Mouse (Mus musculus): ENCODE data around the gene Cop1. TPM values are rescaled to one million over a fixed set of nuclear protein-coding genes. Genes with fewer than 3 reads are reported as not detected.

Gene Cop1
- polyA plus RNA-seq, 1 experiment from 2014 or later: 80.9 TPM

DNA sequence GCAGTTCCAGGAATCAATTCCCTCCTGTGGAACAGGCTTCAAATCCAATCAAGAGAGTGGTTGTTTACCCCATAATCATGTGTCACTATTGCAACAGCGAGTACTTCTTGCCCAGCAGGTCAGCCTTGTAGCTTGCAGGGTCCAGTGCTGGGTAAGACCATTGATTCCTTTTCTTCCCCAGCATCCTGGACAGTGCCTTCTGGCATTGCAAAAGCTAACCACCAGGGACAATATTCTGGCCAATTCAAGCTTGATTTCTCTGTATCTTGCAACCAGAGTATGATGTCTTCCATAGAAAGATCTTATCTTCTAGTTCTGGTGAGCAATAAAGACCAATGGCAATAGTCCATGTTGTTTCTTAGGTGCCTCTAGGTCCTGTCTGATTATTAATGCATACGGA, 150.8 kb downstream of the Cop1 start:
- ATAC-seq (ENCODE audit: low read depth) (no peak), DNase-seq (ENCODE audit: low spot score) (no peak)
- Histone ChIP-seq H3K9ac (ENCODE audit: low read depth, low read length) (no peak overlapping the region), H3K36me3 (ENCODE audit: control insufficient read depth, insufficient read depth, low read length) (no peaks in the 10 kb centered on the region), H3K4me2 (ENCODE audit: low read depth, low read length) (no peak overlapping the region), H3K27me3 (replicated peaks; ENCODE audit: control insufficient read depth, insufficient read depth, low read length) (no peaks in the 10 kb centered on the region), H3K9me3 (ENCODE audit: control insufficient read depth, low read length) (no peaks in the 10 kb centered on the region), H3K4me3 (ENCODE audit: low read depth, low read length) (no peak overlapping the region), H3K4me1 (ENCODE audit: control insufficient read depth, insufficient read depth, low read length) (no peaks in the 10 kb centered on the region), H3K27ac (replicated peaks; ENCODE audit: low read depth, low read length) (no peak overlapping the region)
- 83% methylated on average over 2 of the region's 2 CpGs for WGBS

DNA sequence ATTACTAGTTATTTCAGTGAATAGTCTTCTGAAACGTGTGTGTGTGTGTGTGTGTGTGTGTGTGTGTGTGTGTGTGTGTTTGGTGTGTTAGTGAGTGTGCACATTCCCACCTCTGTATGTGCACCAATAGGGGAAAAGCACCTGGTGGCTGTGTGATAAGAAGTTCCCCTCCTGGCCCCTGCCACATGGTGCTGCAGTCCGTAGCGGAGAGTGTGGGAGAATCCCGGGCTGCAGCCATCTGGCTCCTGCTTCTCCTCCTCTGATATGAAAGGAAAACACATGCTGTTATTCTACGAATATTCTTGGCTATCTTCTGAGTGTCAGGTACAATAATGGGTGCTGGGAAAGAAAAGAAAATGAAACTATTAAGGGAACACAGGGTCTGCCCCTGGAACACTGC, 154.3 kb downstream of the Cop1 start:
- Histone ChIP-seq H3K4me1 (ENCODE audit: control insufficient read depth, insufficient read depth, low read length) (no peaks in the 10 kb centered on the region), H3K9ac (ENCODE audit: low read depth, low read length) (no peak overlapping the region), H3K27me3 (replicated peaks; ENCODE audit: control insufficient read depth, insufficient read depth, low read length) (no peaks in the 10 kb centered on the region), H3K27ac (replicated peaks; ENCODE audit: low read depth, low read length) (no peak overlapping the region), H3K4me2 (ENCODE audit: low read depth, low read length) (no peak overlapping the region), H3K4me3 (ENCODE audit: low read depth, low read length) (no peak overlapping the region), H3K36me3 (ENCODE audit: control insufficient read depth, insufficient read depth, low read length) (no peaks in the 10 kb centered on the region), H3K9me3 (ENCODE audit: control insufficient read depth, low read length) (no peaks in the 10 kb centered on the region)
- DNase-seq (ENCODE audit: low spot score) (no peak), ATAC-seq (ENCODE audit: low read depth) (no peak)
- WGBS: 65% methylated on average over 5 of the region's 5 CpGs

DNA sequence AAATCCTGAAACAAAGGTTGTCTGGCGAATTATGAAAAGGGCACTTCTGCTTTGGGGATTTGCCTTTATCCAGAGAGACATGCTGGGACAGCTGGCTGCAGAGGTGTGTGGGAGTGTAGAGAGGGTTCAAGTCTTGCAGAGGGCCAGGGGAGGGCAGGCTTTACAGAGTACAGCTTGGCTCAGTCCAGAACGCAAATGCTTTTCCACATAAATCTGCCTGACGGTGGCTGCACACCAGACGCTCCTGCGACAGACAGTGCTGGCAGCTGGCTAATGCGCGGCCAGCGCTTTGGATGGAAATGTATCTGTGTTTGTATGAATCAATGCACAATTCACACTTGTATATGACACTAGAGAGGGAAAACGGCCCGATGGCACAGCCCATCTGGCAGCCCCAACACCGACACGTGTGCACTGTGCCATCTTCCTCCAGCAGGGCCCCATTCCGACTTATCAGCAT, 156.5 kb downstream of the Cop1 start:
- Histone ChIP-seq H3K27me3 (replicated peaks; ENCODE audit: control insufficient read depth, insufficient read depth, low read length) (no peaks in the 10 kb centered on the region), H3K9me3 (ENCODE audit: control insufficient read depth, low read length) (no peaks in the 10 kb centered on the region), H3K4me2 (ENCODE audit: low read depth, low read length) (no peak overlapping the region), H3K36me3 (ENCODE audit: control insufficient read depth, insufficient read depth, low read length) (no peaks in the 10 kb centered on the region), H3K27ac (replicated peaks; ENCODE audit: low read depth, low read length) (no peak overlapping the region), H3K9ac (ENCODE audit: low read depth, low read length) (no peak overlapping the region), H3K4me1 (ENCODE audit: control insufficient read depth, insufficient read depth, low read length) (peaks cover 11% of the 10 kb centered on the region), H3K4me3 (ENCODE audit: low read depth, low read length) (no peak overlapping the region)
- peak; percentile 24 for DNase-seq (ENCODE audit: low spot score)
- peak; percentile 75 for ATAC-seq (ENCODE audit: low read depth)
- 66% methylated on average over 13 of the region's 13 CpGs for WGBS

DNA sequence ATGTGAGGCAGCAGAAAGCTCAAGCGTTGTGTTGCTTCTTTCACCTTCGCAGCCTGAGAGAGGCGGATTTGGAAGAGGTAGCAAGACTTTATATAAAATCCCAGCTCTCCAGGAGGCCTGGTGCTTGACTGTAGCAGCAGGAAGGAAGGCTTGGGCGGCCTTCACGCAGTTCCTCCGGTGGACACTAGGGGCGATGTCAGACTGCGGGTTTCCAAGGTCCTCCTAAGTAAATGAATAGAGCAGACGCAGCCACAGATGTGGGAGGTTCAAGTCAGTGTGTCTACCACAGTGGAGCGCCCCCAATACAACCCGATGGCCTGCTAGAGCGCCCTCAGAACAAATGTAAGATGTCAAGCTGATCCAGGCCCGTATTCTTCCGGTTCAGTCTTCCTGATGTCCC, 157.9 kb downstream of the Cop1 start:
- H3K4me2 ChIP-seq (ENCODE audit: low read depth, low read length): no peak overlapping the region
- H3K9ac ChIP-seq (ENCODE audit: low read depth, low read length): no peak overlapping the region
- no peak overlapping the region for H3K27ac ChIP-seq (replicated peaks; ENCODE audit: low read depth, low read length)
- peak; percentile 58 for DNase-seq (ENCODE audit: low spot score)
- H3K9me3 ChIP-seq (ENCODE audit: control insufficient read depth, low read length): no peaks in the 10 kb centered on the region
- no peak overlapping the region for H3K4me3 ChIP-seq (ENCODE audit: low read depth, low read length)
- peaks cover 17% of the 10 kb centered on the region for H3K4me1 ChIP-seq (ENCODE audit: control insufficient read depth, insufficient read depth, low read length)
- 27% methylated on average over 14 of the region's 14 CpGs for WGBS
- no peaks in the 10 kb centered on the region for H3K27me3 ChIP-seq (replicated peaks; ENCODE audit: control insufficient read depth, insufficient read depth, low read length)
- H3K36me3 ChIP-seq (ENCODE audit: control insufficient read depth, insufficient read depth, low read length): no peaks in the 10 kb centered on the region
- no peak for ATAC-seq (ENCODE audit: low read depth)

DNA sequence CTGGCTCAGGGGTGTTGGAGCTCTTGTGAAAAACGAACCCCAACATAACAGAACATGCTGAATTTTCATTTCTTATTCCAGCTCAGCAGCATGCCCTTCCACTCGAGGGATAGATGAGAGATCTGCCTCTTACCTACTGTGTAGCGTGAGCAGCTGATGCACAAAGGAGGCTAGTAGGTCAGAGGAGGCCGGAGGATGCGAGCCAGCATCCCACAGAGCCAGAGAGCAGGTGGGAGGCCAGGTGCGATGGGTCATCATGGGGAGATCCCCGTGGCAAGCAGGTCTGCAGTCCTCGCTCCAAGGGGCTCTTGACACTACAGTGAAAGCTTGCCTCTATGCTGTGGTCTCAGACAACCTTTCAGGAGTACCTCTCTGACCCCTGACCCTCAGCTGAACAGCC, 160.5 kb downstream of the Cop1 start:
- H3K4me3 ChIP-seq (ENCODE audit: low read depth, low read length): no peak overlapping the region
- peak overlapping the region; percentile 77; the same call in 1 of the 2 replicates for H3K27ac ChIP-seq (replicated peaks; ENCODE audit: low read depth, low read length)
- no peak overlapping the region for H3K9ac ChIP-seq (ENCODE audit: low read depth, low read length)
- no peak for DNase-seq (ENCODE audit: low spot score)
- ATAC-seq (ENCODE audit: low read depth): no peak
- H3K9me3 ChIP-seq (ENCODE audit: control insufficient read depth, low read length): no peaks in the 10 kb centered on the region
- H3K36me3 ChIP-seq (ENCODE audit: control insufficient read depth, insufficient read depth, low read length): no peaks in the 10 kb centered on the region
- WGBS: 62% methylated on average over 8 of the region's 8 CpGs
- H3K4me2 ChIP-seq (ENCODE audit: low read depth, low read length): peak overlapping the region; percentile 15; the same call in 1 of the 2 replicates
- H3K27me3 ChIP-seq (replicated peaks; ENCODE audit: control insufficient read depth, insufficient read depth, low read length): no peaks in the 10 kb centered on the region
- H3K4me1 ChIP-seq (ENCODE audit: control insufficient read depth, insufficient read depth, low read length): peaks cover 17% of the 10 kb centered on the region

DNA sequence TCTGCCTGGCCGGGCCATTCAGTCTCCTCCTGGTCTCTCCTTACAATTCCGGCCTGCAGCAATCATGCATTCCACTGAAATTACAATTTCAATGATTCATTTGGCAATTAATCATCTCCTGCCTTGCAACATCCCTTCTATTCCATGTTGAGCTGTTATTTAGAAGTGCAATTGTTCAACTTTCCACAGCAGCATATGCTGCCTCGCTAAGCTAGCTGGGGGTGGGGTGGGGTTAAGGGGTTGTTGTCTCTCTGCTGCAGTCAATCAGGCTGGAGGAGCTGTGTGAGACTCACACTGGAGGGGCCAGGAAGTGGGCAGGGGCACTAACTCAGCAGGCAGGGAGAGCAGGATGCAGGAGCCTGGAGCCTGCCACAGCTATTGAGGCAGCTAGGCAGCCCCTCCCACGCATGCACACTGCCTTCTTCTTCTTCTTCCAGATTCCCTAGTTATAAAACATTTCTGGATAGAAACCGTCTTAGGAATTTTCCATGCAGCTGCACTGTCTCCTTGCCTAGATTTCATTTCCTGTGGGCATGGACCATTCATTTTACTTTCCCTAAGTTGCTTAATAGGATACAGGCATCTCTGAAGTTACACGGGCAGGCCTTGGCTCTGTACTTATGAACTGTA, 161.1 kb downstream of the Cop1 start:
- H3K4me3 ChIP-seq (ENCODE audit: low read depth, low read length): no peak overlapping the region
- ATAC-seq (ENCODE audit: low read depth) (peak; percentile 79), DNase-seq (ENCODE audit: low spot score) (peak; percentile 86)
- H3K9ac ChIP-seq (ENCODE audit: low read depth, low read length): no peak overlapping the region
- no peaks in the 10 kb centered on the region for H3K9me3 ChIP-seq (ENCODE audit: control insufficient read depth, low read length)
- no peaks in the 10 kb centered on the region for H3K27me3 ChIP-seq (replicated peaks; ENCODE audit: control insufficient read depth, insufficient read depth, low read length)
- H3K36me3 ChIP-seq (ENCODE audit: control insufficient read depth, insufficient read depth, low read length): no peaks in the 10 kb centered on the region
- H3K4me2 ChIP-seq (ENCODE audit: low read depth, low read length): peak overlapping the region; percentile 15; the same call in 1 of the 2 replicates
- 16% methylated on average over 6 of the region's 6 CpGs for WGBS
- H3K27ac ChIP-seq (replicated peaks; ENCODE audit: low read depth, low read length): peak overlapping the region; percentile 77
- peaks cover 17% of the 10 kb centered on the region for H3K4me1 ChIP-seq (ENCODE audit: control insufficient read depth, insufficient read depth, low read length)

DNA sequence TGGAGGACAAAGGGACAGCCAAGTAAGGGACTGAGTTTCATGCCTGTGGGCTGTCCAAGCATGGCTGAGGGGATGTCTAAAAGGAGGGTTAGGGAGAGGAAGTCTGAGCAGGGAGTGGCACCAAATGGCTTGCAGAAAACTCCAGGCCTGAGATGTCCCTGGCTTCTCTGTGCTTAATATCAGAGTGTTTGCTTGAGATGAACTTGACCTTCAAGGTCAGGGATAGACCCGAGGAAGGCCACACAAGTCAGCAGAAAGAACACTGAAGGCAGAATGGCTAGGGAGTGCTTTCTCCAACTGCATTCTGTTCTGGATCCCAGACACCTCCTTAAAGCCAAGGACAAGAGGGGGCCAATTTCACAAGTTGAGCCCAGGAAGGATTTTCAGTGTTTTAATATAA, 161.8 kb downstream of the Cop1 start:
- peak overlapping the region; percentile 77 for H3K27ac ChIP-seq (replicated peaks; ENCODE audit: low read depth, low read length)
- WGBS: 23% methylated on average over 1 of the region's 1 CpGs
- ATAC-seq (ENCODE audit: low read depth): no peak
- H3K4me3 ChIP-seq (ENCODE audit: low read depth, low read length): no peak overlapping the region
- no peak overlapping the region for H3K4me2 ChIP-seq (ENCODE audit: low read depth, low read length)
- H3K27me3 ChIP-seq (replicated peaks; ENCODE audit: control insufficient read depth, insufficient read depth, low read length): no peaks in the 10 kb centered on the region
- DNase-seq (ENCODE audit: low spot score): no peak
- no peaks in the 10 kb centered on the region for H3K9me3 ChIP-seq (ENCODE audit: control insufficient read depth, low read length)
- H3K36me3 ChIP-seq (ENCODE audit: control insufficient read depth, insufficient read depth, low read length): no peaks in the 10 kb centered on the region
- H3K4me1 ChIP-seq (ENCODE audit: control insufficient read depth, insufficient read depth, low read length): peaks cover 17% of the 10 kb centered on the region
- no peak overlapping the region for H3K9ac ChIP-seq (ENCODE audit: low read depth, low read length)

DNA sequence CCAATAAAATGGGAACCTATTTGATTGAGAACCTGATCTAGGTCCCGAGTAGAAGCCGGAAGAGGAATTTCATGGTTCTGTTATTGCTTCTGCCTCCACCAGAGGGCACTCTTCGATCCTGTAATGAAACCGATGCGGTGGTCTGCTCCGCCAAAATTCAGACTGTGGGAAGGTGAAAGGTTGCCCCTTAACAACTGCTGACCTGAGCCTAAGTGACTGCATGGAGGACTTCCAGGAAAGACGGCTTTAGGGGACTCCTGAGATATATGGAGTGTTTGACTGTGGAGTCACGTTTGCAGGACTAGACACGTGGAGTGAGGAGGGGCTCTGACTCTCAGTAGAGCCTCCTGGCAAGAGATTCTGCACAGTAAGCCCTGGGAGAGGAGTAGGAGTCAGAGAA, 164.4 kb downstream of the Cop1 start:
- Histone ChIP-seq H3K4me2 (ENCODE audit: low read depth, low read length) (peak overlapping the region; percentile 53), H3K9ac (ENCODE audit: low read depth, low read length) (no peak overlapping the region), H3K36me3 (ENCODE audit: control insufficient read depth, insufficient read depth, low read length) (no peaks in the 10 kb centered on the region), H3K4me3 (ENCODE audit: low read depth, low read length) (peak overlapping the region; percentile 22), H3K9me3 (ENCODE audit: control insufficient read depth, low read length) (no peaks in the 10 kb centered on the region), H3K27me3 (replicated peaks; ENCODE audit: control insufficient read depth, insufficient read depth, low read length) (no peaks in the 10 kb centered on the region), H3K4me1 (ENCODE audit: control insufficient read depth, insufficient read depth, low read length) (peaks cover 17% of the 10 kb centered on the region), H3K27ac (replicated peaks; ENCODE audit: low read depth, low read length) (no peak overlapping the region)
- ATAC-seq (ENCODE audit: low read depth) (no peak), DNase-seq (ENCODE audit: low spot score) (peak; percentile 46)
- WGBS: 4% methylated on average over 9 of the region's 9 CpGs
